Mouse (Mus musculus) intestine, embryonic 15.5 days (tissue): Measurements from ENCODE around the gene Kcnk3. TPM values are rescaled to one million over a fixed set of nuclear protein-coding genes. Genes with fewer than 3 reads are reported as not detected.

Experiments used
- ATAC-seq: fragments of 200-750 bp; cut with Nextera tagmentation; 2 replicates; pipeline ENCODE4 v1.8.0; 2017; ENCODE audit warnings: moderate TSS enrichment, moderate library complexity
- H3K27ac ChIP-seq: fragments of 300-500 bp; sonication (generic); 2 replicates; pipeline ENCODE4 v1.5.1; 2015; ENCODE audit warnings: mild to moderate bottlenecking, inconsistent platforms
- H3K27me3 ChIP-seq: fragments of 300-500 bp; sonication (generic); replicated peaks from 2 replicates; pipeline ENCODE4 v1.6.1; 2015; ENCODE audit warnings: inconsistent platforms
- H3K36me3 ChIP-seq: fragments of 300-500 bp; sonication (generic); 2 replicates; pipeline ENCODE4 v1.6.1; 2015; ENCODE audit warnings: inconsistent platforms
- H3K4me1 ChIP-seq: fragments of 300-500 bp; sonication (generic); replicated peaks from 2 replicates; pipeline ENCODE4 v1.6.1; 2015; ENCODE audit warnings: inconsistent platforms
- H3K4me2 ChIP-seq: fragments of 300-500 bp; sonication (generic); replicated peaks from 2 replicates; pipeline ENCODE4 v1.6.1; 2015; ENCODE audit warnings: mild to moderate bottlenecking, inconsistent platforms
- H3K4me3 ChIP-seq: fragments of 300-500 bp; sonication (generic); replicated peaks from 2 replicates; pipeline ENCODE4 v1.5.1; 2015; ENCODE audit warnings: inconsistent platforms
- H3K9ac ChIP-seq: fragments of 300-500 bp; sonication (generic); 2 replicates; pipeline ENCODE4 v1.6.1; 2015; ENCODE audit warnings: inconsistent platforms
- H3K9me3 ChIP-seq: fragments of 300-500 bp; sonication (generic); 2 replicates; pipeline ENCODE4 v1.6.1; 2016; ENCODE audit warnings: inconsistent platforms
- WGBS: fragments of 180-500 bp; shearing (Covaris S2); methylation state at CpG from one replicate; pipeline ENCODE4 v1.1.7; 2015; 5-methylcytosine and 5-hydroxymethylcytosine counted together
- polyA plus RNA-seq: library from polyadenylated mRNA; unstranded; fragments of >200 nt; fragmentation: Nextera tagmentation; extraction: Ambion mirVana; gene quantifications from 2 replicates; pipeline ENCODE4 v1.2.1, GENCODE M21; 2015

The Kcnk3 gene
- polyA plus RNA-seq, 1 experiment from 2014 or later, result 24.4 TPM

- Histone ChIP-seq H3K36me3 (no peaks in the 10 kb centered on the region), H3K4me1 (0 out of 2 replicates have a peak, but pooled peaks cover 6% of the 10 kb centered on the region), H3K27me3 (no peaks in the 10 kb centered on the region), H3K27ac (peak overlapping the region; percentile 60; the same call in 1 of the 2 replicates), H3K4me3 (no peak overlapping the region), H3K9me3 (no peaks in the 10 kb centered on the region), H3K4me2 (no peak overlapping the region), H3K9ac (no peak overlapping the region)
- 41% methylated on average over 5 of the region's 5 CpGs for WGBS
- ATAC-seq, result peak; percentile 65
Measured at GRCm38 (mm10) chr5:30571820-30572219, 16.1 kb upstream of the Kcnk3 start.

GRCm38 (mm10) chr5:30574367-30574766, 13.6 kb upstream of the Kcnk3 start:
- no peak overlapping the region for H3K4me2 ChIP-seq
- no peak for ATAC-seq
- no peak overlapping the region for H3K27ac ChIP-seq
- no peak overlapping the region for H3K4me3 ChIP-seq
- WGBS, result 84% methylated on average over 8 of the region's 8 CpGs
- no peaks in the 10 kb centered on the region for H3K27me3 ChIP-seq
- no peak overlapping the region for H3K9ac ChIP-seq
- H3K9me3 ChIP-seq, result no peaks in the 10 kb centered on the region
- H3K4me1 ChIP-seq, result no peaks in the 10 kb centered on the region
- H3K36me3 ChIP-seq, result no peaks in the 10 kb centered on the region

DNA sequence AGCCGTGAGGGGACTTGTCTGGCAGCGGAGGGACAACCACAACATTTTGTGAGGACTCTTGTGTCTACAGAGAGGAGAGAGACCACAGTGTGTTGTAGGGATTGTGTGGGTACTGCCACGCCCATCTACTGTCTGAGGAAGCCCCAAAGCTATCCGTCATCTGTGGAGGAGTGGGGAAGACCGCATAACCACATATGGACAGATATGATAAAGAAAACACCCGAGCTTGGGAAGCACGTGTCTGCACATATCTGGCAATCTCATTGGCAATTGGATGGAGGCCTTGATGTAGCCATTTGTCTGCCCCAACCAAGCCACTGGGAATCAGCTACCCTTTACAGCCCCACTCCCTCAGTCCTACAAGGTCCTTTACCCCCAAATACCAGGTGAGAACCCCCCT, 11.7 kb upstream of the Kcnk3 start:
- H3K4me2 ChIP-seq, result no peak overlapping the region
- H3K27me3 ChIP-seq, result no peaks in the 10 kb centered on the region
- ATAC-seq, result no peak
- H3K36me3 ChIP-seq, result no peaks in the 10 kb centered on the region
- no peaks in the 10 kb centered on the region for H3K9me3 ChIP-seq
- 74% methylated on average over 7 of the region's 7 CpGs for WGBS
- no peak overlapping the region for H3K9ac ChIP-seq
- no peak overlapping the region for H3K27ac ChIP-seq
- no peaks in the 10 kb centered on the region; the same call in 1 of the 2 replicates for H3K4me1 ChIP-seq
- H3K4me3 ChIP-seq, result no peak overlapping the region

GRCm38 (mm10) chr5:30577251-30577650, 10.7 kb upstream of the Kcnk3 start:
- Histone ChIP-seq H3K27ac (no peak overlapping the region), H3K36me3 (no peaks in the 10 kb centered on the region), H3K9me3 (no peaks in the 10 kb centered on the region), H3K4me3 (no peak overlapping the region), H3K4me1 (no peaks in the 10 kb centered on the region; the same call in 1 of the 2 replicates), H3K4me2 (no peak overlapping the region), H3K9ac (no peak overlapping the region), H3K27me3 (no peaks in the 10 kb centered on the region)
- 65% methylated on average over 9 of the region's 9 CpGs for WGBS
- ATAC-seq, result no peak

GRCm38 (mm10) chr5:30577654-30578310, 10.2 kb upstream of the Kcnk3 start:
- Histone ChIP-seq H3K4me3 (no peak overlapping the region), H3K27me3 (no peaks in the 10 kb centered on the region), H3K27ac (no peak overlapping the region), H3K4me2 (no peak overlapping the region), H3K9me3 (no peaks in the 10 kb centered on the region), H3K36me3 (no peaks in the 10 kb centered on the region), H3K4me1 (no peaks in the 10 kb centered on the region; the same call in 1 of the 2 replicates), H3K9ac (no peak overlapping the region)
- whole genome bisulfite sequencing, result 81% methylated on average over 12 of the region's 12 CpGs
- no peak for ATAC-seq

GRCm38 (mm10) chr5:30578445-30579080, 9.4 kb upstream of the Kcnk3 start:
- Histone ChIP-seq H3K36me3 (no peaks in the 10 kb centered on the region), H3K4me2 (no peak overlapping the region), H3K4me1 (no peaks in the 10 kb centered on the region; the same call in 1 of the 2 replicates), H3K27me3 (no peaks in the 10 kb centered on the region), H3K9ac (no peak overlapping the region), H3K4me3 (no peak overlapping the region), H3K9me3 (no peaks in the 10 kb centered on the region), H3K27ac (no peak overlapping the region)
- ATAC-seq, result no peak
- WGBS, result 76% methylated on average over 6 of the region's 6 CpGs

DNA sequence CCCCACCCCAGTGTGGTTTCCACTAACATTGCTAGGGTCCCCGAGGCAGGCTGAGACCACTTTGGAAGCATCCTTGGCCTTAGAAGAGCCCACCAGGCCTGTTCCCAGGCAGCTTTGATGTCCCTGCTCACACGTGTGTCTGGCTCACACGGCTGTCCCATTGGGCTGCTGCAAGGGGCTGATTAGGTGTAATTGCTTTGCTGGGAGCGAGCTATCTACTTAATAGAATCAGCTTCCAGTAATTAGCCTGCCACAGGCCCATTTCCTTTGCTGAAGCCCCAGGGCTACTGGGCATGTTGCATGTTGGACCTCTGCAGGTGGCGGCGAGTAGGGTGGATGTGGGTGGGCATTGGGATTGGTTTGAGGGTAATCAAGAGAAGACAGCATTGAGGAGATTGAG, 7.2 kb upstream of the Kcnk3 start:
- Histone ChIP-seq H3K4me1 (no peaks in the 10 kb centered on the region; the same call in 1 of the 2 replicates), H3K9ac (no peak overlapping the region), H3K27me3 (no peaks in the 10 kb centered on the region), H3K9me3 (no peaks in the 10 kb centered on the region), H3K4me3 (no peak overlapping the region), H3K4me2 (no peak overlapping the region), H3K27ac (no peak overlapping the region), H3K36me3 (no peaks in the 10 kb centered on the region)
- WGBS, result 66% methylated on average over 6 of the region's 6 CpGs
- no peak for ATAC-seq

- Histone ChIP-seq H3K4me2 (no peak overlapping the region), H3K27ac (no peak overlapping the region), H3K9me3 (no peaks in the 10 kb centered on the region), H3K9ac (no peak overlapping the region), H3K27me3 (peaks cover 11% of the 10 kb centered on the region; the same call in 1 of the 2 replicates), H3K4me3 (no peak overlapping the region), H3K4me1 (no peaks in the 10 kb centered on the region; the same call in 1 of the 2 replicates), H3K36me3 (no peaks in the 10 kb centered on the region)
- ATAC-seq, result no peak
- WGBS, result 74% methylated on average over 5 of the region's 5 CpGs
Measured at GRCm38 (mm10) chr5:30582017-30582416, 6.0 kb upstream of the Kcnk3 start.

DNA sequence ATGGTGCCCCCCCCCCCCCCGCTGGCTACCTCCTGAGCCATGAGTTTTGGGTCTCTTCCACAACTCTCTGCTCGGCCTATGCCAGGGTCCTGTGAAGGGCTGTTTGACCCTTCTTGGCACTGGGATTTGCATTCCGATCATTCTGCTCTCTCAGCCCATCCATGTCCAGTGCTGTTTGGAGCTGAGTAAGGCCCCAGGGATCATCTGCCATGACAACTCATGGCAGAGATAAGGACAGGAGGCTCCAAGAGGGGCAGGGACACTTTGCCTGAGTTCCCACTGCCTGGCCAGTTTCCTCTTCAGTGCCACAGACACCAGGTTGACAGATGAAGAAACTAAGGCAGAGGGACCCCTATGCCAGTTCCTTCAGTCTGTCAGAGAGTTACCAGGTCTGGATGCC, 1.4 kb upstream of the Kcnk3 start:
- Histone ChIP-seq H3K4me1 (peaks cover 23% of the 10 kb centered on the region), H3K9me3 (no peaks in the 10 kb centered on the region), H3K4me2 (no peak overlapping the region), H3K36me3 (no peaks in the 10 kb centered on the region), H3K9ac (no peak overlapping the region), H3K27ac (no peak overlapping the region), H3K27me3 (peaks cover 26% of the 10 kb centered on the region), H3K4me3 (no peak overlapping the region)
- 72% methylated on average over 3 of the region's 3 CpGs for WGBS
- no peak for ATAC-seq

DNA sequence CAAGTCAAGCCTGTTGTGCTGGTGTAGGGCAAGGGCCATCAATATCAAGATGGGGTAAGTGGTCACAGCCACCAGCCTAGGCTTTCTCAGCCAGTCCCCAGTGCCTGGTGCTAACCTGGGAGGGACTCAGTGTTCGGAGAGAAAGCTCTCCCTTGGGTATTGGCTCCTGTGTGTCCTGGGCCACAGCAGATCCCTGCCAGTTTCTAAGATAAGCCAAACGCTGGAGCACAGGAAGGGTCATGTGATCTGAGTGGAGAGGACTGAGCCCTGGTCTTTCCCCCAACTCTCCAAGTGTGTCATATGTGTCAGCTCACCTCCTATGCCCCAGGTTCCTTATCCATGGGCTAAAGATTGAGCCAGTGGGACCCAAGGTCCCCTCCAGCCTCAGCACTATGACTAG, 869 bp upstream of the Kcnk3 start:
- H3K4me2 ChIP-seq, result peak overlapping the region; percentile 90
- no peak; the same call in 1 of the 2 replicates for ATAC-seq
- H3K9ac ChIP-seq, result no peak overlapping the region
- peaks cover 26% of the 10 kb centered on the region for H3K27me3 ChIP-seq
- no peaks in the 10 kb centered on the region for H3K36me3 ChIP-seq
- H3K4me3 ChIP-seq, result 0 out of 2 replicates have a peak overlapping the region, but pooled peaks have one; percentile 57
- peaks cover 24% of the 10 kb centered on the region for H3K4me1 ChIP-seq
- 23% methylated on average over 2 of the region's 2 CpGs for WGBS
- no peaks in the 10 kb centered on the region for H3K9me3 ChIP-seq
- H3K27ac ChIP-seq, result peak overlapping the region; percentile 62

- Histone ChIP-seq H3K4me2 (peak overlapping the region; percentile 90), H3K9me3 (no peaks in the 10 kb centered on the region), H3K4me3 (peak overlapping the region; percentile 57), H3K27ac (peak overlapping the region; percentile 80), H3K4me1 (peaks cover 34% of the 10 kb centered on the region), H3K36me3 (no peaks in the 10 kb centered on the region), H3K9ac (peak overlapping the region; percentile 59), H3K27me3 (peaks cover 26% of the 10 kb centered on the region)
- under 1% methylated on average over 70 of the region's 70 CpGs for WGBS
- peak; percentile 42 for ATAC-seq
Measured at GRCm38 (mm10) chr5:30588301-30588968, 465 bp downstream of the Kcnk3 start.

DNA sequence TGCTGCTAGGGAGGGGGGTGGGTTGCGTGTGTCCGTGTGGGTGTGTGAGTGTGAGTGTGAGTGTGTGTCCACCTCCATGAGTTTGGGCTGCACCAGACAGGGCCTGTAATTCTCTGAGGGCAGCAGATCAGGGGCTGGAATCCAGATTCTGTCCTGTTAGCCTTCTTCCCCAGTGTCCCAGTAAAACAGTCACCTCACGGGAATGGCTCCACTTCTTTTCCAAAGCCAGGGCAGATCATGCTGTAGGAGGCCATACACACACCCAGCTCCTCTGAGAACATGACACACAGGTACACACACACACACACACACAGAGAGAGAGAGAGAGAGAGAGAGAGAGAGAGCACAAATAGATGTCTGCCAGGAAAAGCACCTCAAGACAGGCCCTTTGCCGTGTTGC, 1.1 kb downstream of the Kcnk3 start:
- Histone ChIP-seq H3K4me2 (peak overlapping the region; percentile 90), H3K27ac (no peak overlapping the region), H3K27me3 (peaks cover 26% of the 10 kb centered on the region), H3K9me3 (no peaks in the 10 kb centered on the region), H3K9ac (peak overlapping the region; percentile 59), H3K36me3 (no peaks in the 10 kb centered on the region), H3K4me1 (peaks cover 40% of the 10 kb centered on the region), H3K4me3 (peak overlapping the region; percentile 57)
- no peak for ATAC-seq
- WGBS, result 36% methylated on average over 4 of the region's 4 CpGs
